Mouse (Mus musculus): ENCODE data around the gene Prl2c5. TPM values are rescaled to one million over a fixed set of nuclear protein-coding genes. Genes with fewer than 3 reads are reported as not detected.
"Not testable (repeated sequence)": the region's sequence is repeated elsewhere in the genome, so short reads cannot be mapped to it uniquely, and the experiment has no call there.

The Prl2c5 gene
- polyA plus RNA-seq (2012; ENCODE audit: insufficient read depth, low replicate concordance): not detected in 2 replicates

DNA sequence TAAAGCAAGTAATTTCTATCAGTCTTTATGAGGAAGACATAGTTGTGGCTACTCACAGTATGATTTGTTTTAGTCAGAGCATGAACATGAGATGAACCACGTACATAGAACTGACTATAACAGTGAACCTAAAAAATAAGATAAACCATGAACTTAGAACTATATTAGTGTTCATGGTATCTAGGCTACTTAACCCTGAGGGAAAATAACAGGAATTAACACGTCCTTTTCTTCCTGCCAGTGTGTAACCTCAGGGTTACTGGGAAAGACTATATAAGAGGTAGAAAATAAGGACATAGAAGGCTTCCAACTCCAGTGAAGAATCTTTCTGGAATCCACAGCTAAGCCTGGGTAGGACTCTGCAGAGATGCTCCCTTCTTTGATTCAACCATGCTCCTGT, at the start of gene Prl2c5:
Gene Prl2c5 (plus strand): TSS at position 301 of the 400 bp plus-strand sequence.
- H3K9me3 ChIP-seq; H3K4me1 ChIP-seq; H3K27me3 ChIP-seq (replicated peaks); H3K36me3 ChIP-seq (replicated peaks; ENCODE audit: low read length); H3K4me3 ChIP-seq (replicated peaks): not testable (repeated sequence)

DNA sequence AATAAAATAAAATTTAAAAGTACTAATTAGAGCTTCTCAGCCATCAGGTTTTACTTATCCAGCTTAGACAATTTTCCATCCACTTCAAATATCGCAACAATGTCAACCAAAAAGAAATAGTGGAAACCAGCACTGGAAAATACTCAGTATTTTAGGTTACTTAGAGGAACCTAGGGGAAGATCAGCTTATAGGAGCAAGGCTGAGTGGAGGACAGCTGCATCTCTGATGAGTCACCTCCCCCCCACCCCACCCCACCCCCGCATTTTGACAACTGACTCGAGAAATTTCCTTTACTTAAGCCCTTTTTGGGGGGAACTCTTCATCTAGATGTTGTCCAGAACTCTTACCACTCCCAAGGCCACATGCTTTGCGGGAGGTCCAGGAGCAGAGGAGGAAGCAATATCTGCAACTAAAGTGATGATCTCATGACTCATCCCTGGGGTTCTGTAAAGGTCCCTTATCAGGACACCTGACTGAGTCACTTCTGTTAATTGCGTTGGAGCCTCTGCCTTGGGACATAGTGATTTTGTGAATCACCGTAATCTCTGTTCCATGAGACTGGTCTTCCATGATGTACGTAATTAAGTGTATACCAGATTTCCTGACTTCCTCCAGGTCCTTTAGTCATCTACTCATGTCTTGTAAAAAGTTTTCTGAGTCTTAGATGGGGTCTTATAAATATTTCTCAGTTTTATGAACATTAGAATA, 19.6 kb upstream of the Prl2c5 start:
- H3K4me3 ChIP-seq (replicated peaks); H3K36me3 ChIP-seq (replicated peaks; ENCODE audit: low read length); H3K9me3 ChIP-seq; H3K27me3 ChIP-seq (replicated peaks); H3K4me1 ChIP-seq: not testable (repeated sequence)

DNA sequence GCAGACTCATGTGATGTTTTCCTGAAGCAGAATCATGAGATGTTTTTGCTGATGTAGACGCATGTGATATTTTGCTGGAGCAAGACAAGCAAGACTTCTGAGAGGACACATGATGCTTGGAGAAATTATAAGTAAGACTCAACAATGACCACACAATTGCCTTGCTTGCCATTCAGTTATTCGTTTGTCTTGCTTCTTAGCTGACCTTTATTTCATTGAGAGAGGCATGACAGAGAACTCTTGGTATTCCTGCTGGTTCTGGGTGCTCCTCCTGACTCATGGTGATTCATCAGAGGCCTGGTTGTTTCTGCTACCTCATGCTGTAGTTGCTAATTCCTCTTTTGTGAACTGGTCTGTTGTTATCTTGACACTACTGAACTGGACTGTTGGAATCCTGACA, 13.9 kb upstream of the Prl2c5 start:
- H3K4me1 ChIP-seq; H3K4me3 ChIP-seq (replicated peaks); H3K9me3 ChIP-seq; H3K36me3 ChIP-seq (replicated peaks; ENCODE audit: low read length); H3K27me3 ChIP-seq (replicated peaks): not testable (repeated sequence)

DNA sequence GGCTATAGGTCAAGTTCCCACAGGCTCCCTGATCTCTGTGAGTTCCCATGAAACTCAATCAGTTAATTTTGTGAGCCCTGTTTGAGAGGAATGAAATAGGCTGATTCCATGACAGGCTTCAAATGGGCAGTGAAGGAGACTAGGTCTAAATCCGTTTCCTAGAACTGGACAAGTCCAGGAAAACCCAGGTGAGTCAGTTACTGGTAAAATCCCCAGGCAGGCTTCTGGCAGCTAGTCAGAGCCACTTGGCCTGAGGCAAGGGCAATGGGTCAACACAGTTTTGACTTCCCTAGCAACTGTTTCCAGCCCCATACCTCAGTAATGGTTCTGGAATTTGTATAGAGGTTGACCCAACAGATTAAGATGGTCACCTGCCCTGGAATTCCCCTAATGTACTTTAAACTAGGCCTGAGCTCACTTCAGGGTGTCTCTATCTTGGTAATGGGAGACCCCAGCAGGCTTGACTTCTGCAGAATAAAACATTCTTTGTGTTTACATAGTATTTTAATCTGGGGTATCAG, 8.8 kb upstream of the Prl2c5 start:
- not testable (repeated sequence) for H3K36me3 ChIP-seq (replicated peaks; ENCODE audit: low read length); H3K9me3 ChIP-seq; H3K4me3 ChIP-seq (replicated peaks); H3K27me3 ChIP-seq (replicated peaks); H3K4me1 ChIP-seq

DNA sequence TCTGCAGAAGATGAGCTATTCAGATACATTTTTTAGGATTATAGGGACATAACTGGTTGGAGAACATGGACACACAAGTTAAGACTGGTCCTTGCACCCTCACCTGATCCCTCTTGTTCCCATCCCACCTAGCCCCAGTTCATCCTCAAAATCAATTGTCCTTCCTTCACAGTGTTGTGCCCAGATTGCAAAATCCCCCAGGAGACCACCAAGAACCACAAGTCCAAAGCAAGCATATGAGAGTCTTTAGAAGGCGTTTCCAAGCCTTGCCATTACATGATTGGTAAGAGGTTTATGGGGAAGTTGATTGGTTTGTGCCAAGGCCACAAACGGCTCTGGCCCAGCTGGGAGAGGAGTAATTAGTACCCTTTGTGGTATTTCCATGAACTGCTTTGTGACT, 6.8 kb upstream of the Prl2c5 start:
- H3K36me3 ChIP-seq (replicated peaks; ENCODE audit: low read length); H3K4me3 ChIP-seq (replicated peaks); H3K9me3 ChIP-seq; H3K27me3 ChIP-seq (replicated peaks); H3K4me1 ChIP-seq: not testable (repeated sequence)

DNA sequence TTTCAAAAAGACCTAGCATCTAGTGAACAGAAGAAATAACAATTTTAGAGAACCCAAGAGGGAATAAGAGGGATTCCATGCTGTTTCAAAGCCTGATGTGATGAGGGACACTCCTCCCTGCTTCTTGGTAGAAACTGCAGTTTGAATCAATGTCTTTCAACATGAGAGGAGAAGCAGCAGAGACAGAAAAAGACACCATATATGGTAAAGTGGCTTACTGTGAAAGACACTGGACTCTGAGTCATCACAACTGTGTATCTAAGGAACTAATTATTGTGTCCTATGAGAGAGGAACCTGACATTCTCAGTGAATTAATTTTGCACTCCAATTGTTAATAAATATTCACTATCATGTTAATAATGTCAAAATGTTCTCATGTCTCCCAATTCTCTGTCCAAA, 28.7 kb downstream of the Prl2c5 start:
- not testable (repeated sequence) for H3K27me3 ChIP-seq (replicated peaks); H3K4me3 ChIP-seq (replicated peaks); H3K4me1 ChIP-seq

DNA sequence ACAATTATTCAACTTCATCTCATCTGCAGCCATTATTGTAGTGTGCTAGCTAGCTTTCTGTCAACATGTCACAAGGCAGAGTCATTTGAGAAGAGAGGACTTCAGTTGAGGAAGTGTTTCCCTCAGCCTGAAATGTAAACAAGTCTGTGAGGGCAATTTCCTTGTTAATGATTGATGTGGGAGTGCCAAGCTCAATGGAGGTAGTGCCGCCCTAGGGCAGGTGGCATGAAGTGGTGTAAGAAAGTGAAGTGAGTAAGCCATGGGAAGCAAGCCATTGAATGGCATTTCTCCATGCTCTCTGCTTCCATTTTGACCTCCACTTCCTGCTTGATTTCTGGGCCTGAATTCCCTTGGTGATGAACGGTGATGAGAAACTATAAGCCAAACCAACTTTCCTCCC, 33.8 kb downstream of the Prl2c5 start:
- not testable (repeated sequence) for H3K4me1 ChIP-seq; H3K4me3 ChIP-seq (replicated peaks); H3K36me3 ChIP-seq (replicated peaks; ENCODE audit: low read length); H3K9me3 ChIP-seq; H3K27me3 ChIP-seq (replicated peaks)

More for the DNA sequence above, 28.7 kb downstream of the Prl2c5 start:
- not testable (repeated sequence) for H3K36me3 ChIP-seq (replicated peaks; ENCODE audit: low read length); H3K9me3 ChIP-seq

DNA sequence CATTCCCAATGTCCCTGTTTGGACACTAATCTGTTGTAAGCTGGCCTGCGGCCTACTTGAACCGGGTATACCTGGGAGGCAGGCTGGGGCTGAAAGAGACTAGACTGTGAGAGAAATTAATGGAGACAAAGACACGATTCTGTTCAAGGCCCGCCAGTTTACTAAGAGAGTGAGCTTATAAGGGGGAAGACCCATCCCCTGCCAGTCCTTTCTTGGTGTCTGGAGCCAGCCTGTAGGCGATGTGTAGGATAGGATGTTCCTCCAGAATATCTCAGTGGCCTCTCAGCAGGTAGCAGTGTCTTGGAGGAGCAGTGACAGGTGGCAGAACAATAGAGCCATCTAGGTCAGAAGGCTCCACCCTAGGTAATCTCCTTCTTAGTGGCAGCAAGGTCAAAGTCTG, 37.7 kb downstream of the Prl2c5 start:
- H3K4me3 ChIP-seq (replicated peaks); H3K4me1 ChIP-seq; H3K36me3 ChIP-seq (replicated peaks; ENCODE audit: low read length); H3K27me3 ChIP-seq (replicated peaks); H3K9me3 ChIP-seq: not testable (repeated sequence)

DNA sequence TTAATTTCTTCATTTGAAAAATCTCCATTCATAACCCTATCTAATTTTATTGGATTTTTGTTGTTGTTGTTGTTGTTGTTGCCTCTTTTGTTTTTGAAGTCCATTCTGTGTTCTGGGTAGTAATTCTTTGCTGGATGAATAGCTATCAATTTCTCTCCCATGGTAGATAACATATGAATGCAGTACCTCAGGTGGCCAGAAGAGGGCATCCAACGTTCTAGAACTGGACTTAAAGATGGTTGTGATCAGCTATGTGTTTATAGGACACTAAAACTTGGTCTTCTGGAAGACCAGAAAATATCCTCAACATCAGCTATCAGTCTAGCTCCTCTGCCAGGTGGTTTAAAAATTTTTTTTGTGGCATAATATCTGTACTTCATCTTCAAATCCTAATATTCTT, 54.9 kb downstream of the Prl2c5 start:
- H3K9me3 ChIP-seq; H3K4me3 ChIP-seq (replicated peaks); H3K27me3 ChIP-seq (replicated peaks); H3K36me3 ChIP-seq (replicated peaks; ENCODE audit: low read length); H3K4me1 ChIP-seq: not testable (repeated sequence)

Other genes starting within 250 kb of the Prl2c5 start
- not detected in 2 replicates for gene Prl2c2, start 177.3 kb upstream of the Prl2c5 start, polyA plus RNA-seq (2012; ENCODE audit: insufficient read depth, low replicate concordance)
- gene Gpr137b, start 211.3 kb downstream of the Prl2c5 start, polyA plus RNA-seq (2012; ENCODE audit: insufficient read depth, low replicate concordance): 1.2 TPM in 1 of 2 replicates, not detected in the other